Mouse (Mus musculus): ENCODE results near the gene Rgs7.

GRCm38 (mm10) chr1:175128525-175128924, 363.8 kb downstream of the Rgs7 start:
- no peak for TF ChIP-seq CTCF (conservative IDR thresholded peaks at IDR 0.05; ENCODE audit: insufficient read depth, insufficient read length, low read depth, low read length)
- TF ChIP-seq POLR2A (IDR thresholded peaks at IDR 0.05; ENCODE audit: low read depth, low read length) = no peak
